ENCODE assay signal across 15 mouse cellular contexts in the genomic region with DNA sequence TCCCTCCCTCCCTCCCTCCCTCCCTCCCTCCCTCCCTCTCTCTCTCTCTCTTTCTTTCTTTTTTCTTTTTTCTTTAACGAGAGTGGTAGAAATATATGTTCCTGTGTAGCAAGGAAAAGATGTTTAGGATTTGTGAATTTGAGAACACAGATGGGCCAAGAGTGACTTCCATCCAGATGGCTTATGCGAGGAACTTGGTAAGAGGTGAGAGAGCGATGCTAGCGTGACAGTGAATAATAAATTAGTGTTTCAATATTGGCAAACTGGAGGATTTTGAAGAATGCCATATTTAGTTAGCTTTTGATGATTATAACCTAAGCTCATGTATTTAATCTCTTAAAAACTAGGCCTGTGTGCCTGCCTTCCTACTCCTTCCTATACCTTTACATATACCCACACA. TPM values are rescaled to one million over a fixed set of nuclear protein-coding genes. Genes with fewer than 3 reads are reported as not detected.
"Had no signal": no experiment of that assay in that cellular context is flagged by ENCODE, and none has a peak within 500 bp of the region (broad histone marks: within the 10 kb centered on the region; RNA-seq: fewer than 3 reads in every experiment).

No protein-coding gene starts in this region.

- H3K4me1 ChIP-seq: stomach, embryonic 15.5 days had no signal

- H3K36me3 ChIP-seq: midbrain, embryonic 13.5 days; midbrain, embryonic 15.5 days; neural tube, embryonic 12.5 days; stomach, embryonic 15.5 days had no signal

- ATAC-seq: midbrain, embryonic 13.5 days; midbrain, embryonic 15.5 days had no signal

- DNase-seq: lung, adult 18-20 months; lung, embryonic 14.5 days; lung, postnatal 10 days; lung, postnatal 4 days; right cerebral cortex, postnatal 14 days; thymus, adult 18-20 months; thymus, postnatal 14 days; thymus, postnatal 36 days had no signal

- H3K27ac ChIP-seq: midbrain, embryonic 13.5 days; midbrain, embryonic 15.5 days; neural tube, embryonic 12.5 days; stomach, embryonic 15.5 days; stomach, postnatal 0 days had no signal

- H3K4me2 ChIP-seq: lung, embryonic 14.5 days; midbrain, embryonic 11.5 days; midbrain, embryonic 13.5 days; midbrain, embryonic 15.5 days; neural tube, embryonic 12.5 days; stomach, embryonic 15.5 days had no signal

- H3K9ac ChIP-seq: lung, embryonic 14.5 days; midbrain, embryonic 13.5 days; midbrain, embryonic 15.5 days; neural tube, embryonic 12.5 days; stomach, embryonic 15.5 days had no signal

- H3K4me3 ChIP-seq: midbrain, embryonic 13.5 days; midbrain, embryonic 15.5 days; neural tube, embryonic 12.5 days; stomach, embryonic 15.5 days had no signal

- H3K9me3 ChIP-seq: midbrain, embryonic 13.5 days; midbrain, embryonic 15.5 days; neural tube, embryonic 12.5 days; stomach, embryonic 15.5 days had no signal

- H3K27me3 ChIP-seq: midbrain, embryonic 13.5 days; midbrain, embryonic 15.5 days; neural tube, embryonic 12.5 days; stomach, embryonic 15.5 days had no signal

RNA-seq across cellular contexts. Expression of gene Cadm1, which starts 31.6 kb away (rescaled TPM):
- total RNA-seq: megakaryocyte-erythroid progenitor cell, adult 5-6 weeks had no signal
